Mouse (Mus musculus) spleen, postnatal 4 days (tissue): ENCODE data around the gene Rhobtb1.
A peak's percentile ranks its signal among the peaks of the same experiment; 100 is the strongest.

Experiments used
- DNase-seq, 2 experiments: peaks; one replicate each; pipeline ENCODE4 v3.0.0; 2022; ENCODE audit warnings: low spot score in 2 of 2

The Rhobtb1 gene

GRCm38 (mm10) chr10:69210659-69211058 lies 59.4 kb downstream of the Rhobtb1 start:
- DNase-seq, result no peak

- DNase-seq, result no peak
Measured at GRCm38 (mm10) chr10:69211560-69211959, 60.3 kb downstream of the Rhobtb1 start.

GRCm38 (mm10) chr10:69211976-69212375 lies 60.7 kb downstream of the Rhobtb1 start:
- no peak for DNase-seq

- peak; percentile 65 to 76 for DNase-seq
Measured at GRCm38 (mm10) chr10:69212542-69213440, 61.6 kb downstream of the Rhobtb1 start, which contains the start of gene A930033H14Rik. Gene A930033H14Rik, minus strand, starts transcription at chr10:69213098.

- peak in 1 of 2 experiments; percentile 67 for DNase-seq
Measured at GRCm38 (mm10) chr10:69213451-69213877, 62.2 kb downstream of the Rhobtb1 start.

GRCm38 (mm10) chr10:69213986-69214385 lies 62.8 kb downstream of the Rhobtb1 start:
- DNase-seq, result no peak

GRCm38 (mm10) chr10:69217127-69217690 lies 66.0 kb downstream of the Rhobtb1 start:
- no peak for DNase-seq

GRCm38 (mm10) chr10:69218458-69219288 lies 67.4 kb downstream of the Rhobtb1 start:
- no peak for DNase-seq

- DNase-seq, result no peak
Measured at GRCm38 (mm10) chr10:69219289-69219626, 68.0 kb downstream of the Rhobtb1 start.

GRCm38 (mm10) chr10:69220296-69220695 lies 69.1 kb downstream of the Rhobtb1 start:
- no peak for DNase-seq

GRCm38 (mm10) chr10:69221148-69221547 lies 69.9 kb downstream of the Rhobtb1 start:
- DNase-seq, result no peak

- no peak for DNase-seq
Measured at GRCm38 (mm10) chr10:69221955-69222354, 70.7 kb downstream of the Rhobtb1 start.

- no peak for DNase-seq
Measured at GRCm38 (mm10) chr10:69223232-69223631, 72.0 kb downstream of the Rhobtb1 start.

- DNase-seq, result no peak
Measured at GRCm38 (mm10) chr10:69224276-69224675, 73.0 kb downstream of the Rhobtb1 start.

- no peak for DNase-seq
Measured at GRCm38 (mm10) chr10:69225471-69225870, 74.2 kb downstream of the Rhobtb1 start.

GRCm38 (mm10) chr10:69225951-69226350 lies 74.7 kb downstream of the Rhobtb1 start:
- no peak for DNase-seq

- DNase-seq, result peak in 1 of 2 experiments; percentile 29
Measured at GRCm38 (mm10) chr10:69237185-69237584, 86.0 kb downstream of the Rhobtb1 start.

GRCm38 (mm10) chr10:69237781-69238180 lies 86.5 kb downstream of the Rhobtb1 start:
- DNase-seq, result no peak

- DNase-seq, result no peak
Measured at GRCm38 (mm10) chr10:69238311-69238710, 87.1 kb downstream of the Rhobtb1 start.

- no peak for DNase-seq
Measured at GRCm38 (mm10) chr10:69240530-69240929, 89.3 kb downstream of the Rhobtb1 start.

- DNase-seq, result no peak
Measured at GRCm38 (mm10) chr10:69245151-69245550, 93.9 kb downstream of the Rhobtb1 start.
